Mouse (Mus musculus): Measurements from ENCODE around the gene Rcc1l.

The Rcc1l gene

DNA sequence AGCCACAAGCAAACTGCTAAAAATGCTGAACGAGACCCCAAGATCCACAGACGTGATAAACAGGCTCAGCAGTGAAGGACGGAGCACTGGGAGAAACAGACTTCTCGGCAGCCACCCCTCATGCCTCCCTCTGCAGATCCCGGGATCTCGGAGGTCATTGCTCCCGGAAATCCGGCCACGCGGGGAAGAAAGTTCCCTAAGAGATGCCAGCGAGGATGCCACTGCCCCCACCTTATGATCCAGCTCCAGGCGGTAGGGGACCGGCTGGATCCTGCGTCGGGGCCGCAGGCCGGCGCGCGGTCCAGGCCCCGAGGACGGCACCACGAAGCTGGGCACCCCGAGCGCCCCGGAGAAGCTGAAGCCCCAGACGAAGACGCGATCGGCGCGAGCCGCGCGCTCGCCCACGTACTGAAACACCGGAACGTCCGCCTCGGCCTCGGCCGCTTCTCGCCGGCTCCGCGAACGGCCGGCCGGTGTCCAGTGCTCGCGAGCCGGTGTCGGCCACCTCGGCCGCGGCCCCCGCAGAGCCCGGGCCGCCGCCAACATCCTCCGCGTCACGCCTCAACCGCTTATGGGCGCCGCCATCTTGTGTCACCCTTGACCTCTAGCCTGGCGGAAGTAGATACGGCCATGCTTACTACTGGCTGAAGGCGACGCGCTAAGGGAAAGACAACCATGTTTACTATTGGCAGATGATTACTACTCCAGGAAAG lies at the start of gene Rcc1l:
Rcc1l (minus strand) TSS at position 606 of the 713 bp plus-strand sequence.
- DNase-seq (ENCODE audit: low spot score in 2 of 2) = peak; percentile 87 to 88

DNA sequence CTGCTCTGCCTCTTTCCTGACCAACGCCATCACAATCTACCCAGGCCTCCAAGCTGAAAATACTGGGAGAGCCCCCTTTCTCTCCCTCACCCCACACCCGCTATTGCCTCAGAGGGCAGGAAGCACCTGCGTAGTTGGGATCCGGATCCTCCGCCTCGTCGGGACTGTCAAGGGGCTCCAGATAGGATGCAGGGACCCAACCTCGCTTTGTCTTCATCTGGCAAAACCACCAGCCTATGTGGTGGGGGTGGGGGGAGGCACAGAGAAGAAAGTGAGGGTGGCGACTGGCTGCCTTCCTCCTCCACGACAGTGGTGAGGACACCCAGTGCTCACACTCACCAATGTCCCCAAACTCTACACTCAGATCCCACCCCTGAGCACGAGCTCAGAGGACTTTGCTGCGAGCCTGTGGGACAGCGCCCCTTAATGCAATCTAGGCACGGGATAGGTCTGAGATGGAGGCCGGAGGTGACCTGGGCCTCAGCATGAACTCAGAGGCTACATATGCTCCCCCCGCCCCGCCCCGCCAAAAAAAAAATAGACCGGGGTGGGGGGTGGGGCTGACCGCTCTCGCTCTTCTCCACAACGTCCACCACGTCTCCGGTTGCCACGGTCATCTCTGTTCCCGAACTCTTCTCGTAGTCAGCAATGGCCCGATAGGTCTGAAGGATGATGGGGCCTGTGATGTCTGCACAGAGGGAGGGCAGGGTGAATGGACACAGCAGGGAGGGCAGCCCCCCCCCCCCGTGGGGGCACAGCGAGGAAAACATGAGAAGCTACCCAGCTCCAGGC lies 48.7 kb upstream of the Rcc1l start:
- DNase-seq (ENCODE audit: low spot score in 2 of 2) = no peak

DNA sequence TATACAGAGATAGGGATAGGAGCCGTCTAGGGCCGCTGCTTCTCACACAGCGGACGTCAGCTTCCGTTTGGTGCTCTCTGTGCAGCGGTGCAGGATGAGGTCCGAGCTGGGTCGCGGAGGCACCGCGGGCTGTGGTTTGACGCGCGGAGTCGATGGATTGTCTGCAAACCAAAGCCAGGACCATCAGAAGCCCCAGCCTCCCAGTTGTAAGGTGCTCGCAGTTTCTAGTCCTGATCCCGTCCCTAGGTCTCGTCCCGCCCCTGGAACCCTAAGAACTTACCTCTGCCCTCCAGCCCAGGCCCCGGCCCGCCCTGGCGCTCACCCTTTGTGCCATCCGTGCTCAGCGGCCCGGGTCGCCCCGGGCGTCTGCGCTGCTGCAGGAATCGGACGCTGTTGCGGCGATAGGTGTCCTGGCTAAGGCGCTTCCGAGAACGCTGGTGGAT lies 45.2 kb upstream of the Rcc1l start:
- DNase-seq (ENCODE audit: low spot score in 2 of 2) = no peak

DNA sequence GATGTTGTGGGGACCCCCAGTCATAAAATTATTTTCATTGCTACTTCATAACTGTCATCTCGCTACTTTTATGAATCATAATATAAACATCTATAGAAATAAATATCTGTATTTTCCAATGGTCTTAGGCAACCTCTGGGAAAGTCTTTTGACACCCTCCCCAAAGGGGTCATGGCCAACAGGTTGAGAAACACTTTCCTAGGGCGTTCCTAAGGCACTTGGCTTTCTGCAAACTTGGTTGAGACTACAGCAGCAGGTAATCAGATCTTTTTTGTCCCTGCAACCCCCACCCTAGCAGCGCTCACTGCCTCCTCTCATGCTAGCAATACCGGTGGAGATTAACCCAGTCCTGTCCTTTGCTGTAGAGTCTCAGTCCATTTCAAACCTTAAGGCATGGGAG lies 44.7 kb upstream of the Rcc1l start:
- DNase-seq (ENCODE audit: low spot score in 2 of 2) = no peak

DNA sequence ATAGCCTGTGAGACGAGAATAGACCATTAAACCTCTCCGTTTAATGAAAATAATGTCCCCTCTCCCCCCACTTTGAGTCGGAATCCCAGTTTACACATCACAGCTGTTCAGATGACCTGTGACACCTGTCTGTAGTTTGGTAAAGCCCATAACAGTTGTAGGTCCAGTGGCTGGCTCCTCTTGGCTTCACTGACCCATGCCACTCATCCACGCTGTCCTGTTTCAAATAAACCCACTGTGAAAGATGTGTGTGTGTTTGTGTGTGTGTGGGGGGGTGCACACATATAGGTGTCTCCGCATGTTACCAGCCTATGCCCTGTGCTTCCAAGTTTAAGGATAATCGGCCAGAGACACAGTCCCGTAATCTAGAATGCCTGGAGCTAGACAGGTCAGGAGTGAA lies 41.3 kb upstream of the Rcc1l start:
- DNase-seq (ENCODE audit: low spot score in 2 of 2) = no peak

DNA sequence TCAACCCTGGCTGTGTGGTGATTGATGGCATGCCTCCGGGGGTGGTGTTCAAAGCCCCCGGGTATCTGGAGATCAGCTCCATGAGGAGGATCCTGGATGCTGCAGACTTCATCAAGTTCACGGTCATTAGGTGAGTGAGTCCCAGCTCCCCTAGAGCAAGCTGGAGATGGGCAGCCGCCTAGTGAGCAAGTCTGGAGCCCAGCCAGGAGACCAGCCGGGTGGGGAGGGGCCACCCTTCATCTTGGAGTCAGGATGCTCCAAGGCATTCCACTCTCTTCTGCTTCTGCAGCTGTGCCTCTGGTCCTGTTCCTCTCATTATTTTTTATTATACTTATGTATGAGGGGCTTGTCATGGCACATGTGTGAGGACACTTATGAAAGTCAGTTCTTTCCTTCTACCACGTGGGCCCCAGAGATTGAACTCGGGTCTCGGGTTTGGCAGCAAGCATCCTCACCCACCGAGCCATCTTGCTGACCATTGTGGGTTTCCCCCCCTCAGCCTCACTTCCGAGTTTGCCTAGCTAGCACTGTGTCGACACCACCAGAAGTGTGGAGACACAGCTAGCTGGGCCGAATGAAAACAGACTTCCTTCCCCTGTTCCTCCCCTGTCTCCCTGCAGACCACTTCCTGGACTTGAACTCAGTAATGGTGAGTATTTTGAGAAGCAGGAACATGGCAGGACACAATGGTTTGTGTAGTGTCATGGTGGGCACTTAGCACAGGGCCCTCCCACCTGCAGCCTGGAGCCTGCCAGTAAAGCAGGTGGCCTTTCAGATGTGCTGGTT lies 37.6 kb upstream of the Rcc1l start:
- DNase-seq (ENCODE audit: low spot score in 2 of 2) = no peak

DNA sequence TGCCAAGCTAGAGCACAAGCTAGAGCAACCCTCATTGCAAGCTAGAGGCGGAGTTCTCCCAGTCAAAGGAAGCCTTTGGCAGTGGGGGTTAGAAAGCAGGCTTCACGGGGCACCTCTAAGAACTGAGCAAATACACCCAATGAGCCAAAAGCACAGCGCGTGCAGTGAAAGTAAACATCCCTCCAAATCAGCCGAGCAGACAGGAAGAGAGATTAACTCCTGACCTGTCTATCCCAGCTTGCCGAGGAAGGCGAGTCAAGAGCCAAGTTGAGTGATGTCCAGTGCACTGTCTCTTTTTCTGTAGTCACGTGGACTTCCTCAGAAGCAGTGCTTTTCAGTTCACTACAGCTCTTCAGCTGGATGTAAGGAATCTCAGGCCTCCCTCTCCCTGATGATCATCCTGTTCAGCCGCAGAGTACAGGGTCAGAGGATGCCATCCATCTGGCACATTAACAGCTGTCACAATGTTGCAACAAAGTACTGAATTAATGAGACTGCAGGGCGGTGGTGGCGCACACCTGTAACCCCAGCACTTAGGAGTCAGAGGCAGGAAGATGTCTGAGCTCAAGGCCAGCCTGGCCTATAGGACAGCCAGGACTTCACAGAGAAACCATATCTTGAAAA lies 33.5 kb upstream of the Rcc1l start:
- no peak for DNase-seq (ENCODE audit: low spot score in 2 of 2)

DNA sequence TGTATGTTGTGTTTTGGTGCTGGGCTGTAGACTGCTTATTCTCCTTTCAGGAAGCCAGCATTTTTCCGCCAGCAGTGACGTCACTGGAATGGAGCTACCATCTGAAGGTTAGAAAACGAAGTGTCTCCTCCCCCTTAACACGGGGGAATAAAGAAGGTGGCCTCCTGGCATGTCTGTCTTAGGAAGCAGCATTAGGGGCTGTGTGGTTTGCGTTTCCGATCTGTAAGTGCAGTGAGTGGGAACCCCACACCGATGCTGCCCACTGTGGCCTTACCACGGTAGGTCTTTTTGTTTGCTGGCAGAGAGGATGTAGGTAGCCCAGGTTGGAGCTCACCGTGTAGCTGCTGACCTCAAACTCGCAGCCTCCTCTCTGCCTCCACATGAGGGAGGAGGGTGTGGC lies 30.1 kb upstream of the Rcc1l start:
- no peak for DNase-seq (ENCODE audit: low spot score in 2 of 2)

DNA sequence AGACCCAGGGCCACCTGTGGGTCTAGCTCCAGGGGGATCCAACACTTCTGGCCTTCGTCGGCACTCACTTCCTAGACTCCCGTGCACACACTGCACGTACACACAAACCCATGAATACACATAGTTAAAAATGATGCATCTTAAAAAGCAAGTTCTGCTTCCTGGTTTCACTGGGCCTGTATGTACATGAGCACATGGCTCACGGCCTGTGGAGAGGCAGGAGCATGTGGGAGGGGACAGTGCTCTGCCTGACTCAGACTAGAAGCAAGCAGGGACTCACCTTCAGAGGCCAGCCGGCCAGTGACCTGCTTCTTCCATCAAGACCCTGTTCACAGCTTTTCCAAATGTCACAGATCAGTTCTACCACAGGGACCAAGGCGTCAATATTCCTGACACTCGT lies 17.1 kb upstream of the Rcc1l start:
- no peak for DNase-seq (ENCODE audit: low spot score in 2 of 2)

DNA sequence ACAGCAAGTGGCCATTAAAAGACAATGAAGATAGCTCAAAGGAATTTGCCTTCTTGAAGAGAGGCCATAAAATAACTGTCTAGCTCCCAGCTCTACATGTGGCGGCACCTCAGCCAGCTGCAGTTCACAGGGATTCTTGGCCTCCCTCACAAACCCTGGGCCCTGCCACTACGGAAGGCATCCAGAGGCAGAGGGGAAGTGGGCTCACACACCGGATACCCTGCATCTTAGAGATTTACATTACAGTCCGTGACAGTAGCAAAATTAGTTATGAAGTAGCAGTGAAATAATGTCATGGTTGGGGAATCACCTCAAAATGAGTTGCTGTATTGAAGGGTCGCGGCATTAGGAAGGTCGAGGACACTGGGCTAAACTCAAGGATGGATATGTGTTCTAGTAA lies 12.0 kb upstream of the Rcc1l start:
- no peak for DNase-seq (ENCODE audit: low spot score in 2 of 2)

DNA sequence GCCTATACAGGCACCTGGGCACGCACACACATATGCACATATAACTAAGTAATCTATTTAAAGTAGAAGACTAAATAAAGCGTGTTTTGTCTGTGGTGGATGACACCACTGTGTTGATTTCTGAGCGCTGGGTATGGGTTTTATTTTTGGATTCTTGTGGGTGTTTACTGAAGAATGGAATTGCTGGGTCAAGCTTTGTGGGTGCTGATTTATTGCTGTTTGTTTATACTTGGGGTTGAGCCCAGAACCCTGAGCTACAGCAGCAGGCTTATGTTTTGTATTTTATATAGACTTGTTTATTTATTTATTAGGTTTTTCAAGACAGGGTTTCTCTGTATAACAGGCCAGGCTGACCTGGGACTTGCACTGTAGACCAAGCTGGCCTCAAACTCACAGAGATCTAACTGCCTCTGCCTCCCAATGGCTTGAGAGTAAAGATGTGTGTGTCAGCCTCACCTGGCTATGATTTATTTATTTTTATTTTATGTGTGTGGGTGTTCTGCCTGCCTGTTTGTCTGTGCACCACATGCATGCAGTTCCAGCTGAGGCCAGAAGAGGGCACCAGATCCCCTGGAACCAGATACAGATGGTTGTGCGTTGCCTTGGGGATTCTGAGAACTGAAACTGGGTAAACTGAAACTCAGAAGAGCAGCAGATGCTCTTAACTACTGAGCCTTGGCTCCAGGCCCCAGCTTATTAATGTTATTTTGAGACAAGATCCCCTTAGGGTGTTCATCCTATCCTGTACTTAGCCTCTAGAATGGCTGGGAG lies 10.6 kb upstream of the Rcc1l start:
- DNase-seq (ENCODE audit: low spot score in 2 of 2) = peak; percentile 53 to 55

DNA sequence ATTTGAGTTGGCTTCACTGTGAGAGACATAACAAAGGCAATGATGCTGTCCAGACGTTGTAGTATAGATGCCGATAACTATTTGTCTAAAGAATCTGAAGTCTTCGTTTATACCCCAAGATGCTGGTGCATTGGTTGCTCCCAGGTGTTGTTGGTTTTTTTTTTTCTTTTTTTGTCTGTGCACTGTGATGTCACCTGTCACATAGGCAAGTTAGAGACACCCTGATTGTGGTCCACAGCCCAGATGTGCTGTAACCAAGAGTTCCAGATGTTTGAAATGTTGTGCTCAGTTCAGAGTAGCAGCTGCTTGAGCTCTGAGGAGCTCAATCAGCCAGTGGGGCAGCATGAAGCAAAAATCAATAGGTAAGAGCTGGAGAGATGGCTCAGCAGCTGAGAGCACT lies 9.5 kb upstream of the Rcc1l start:
- no peak for DNase-seq (ENCODE audit: low spot score in 2 of 2)

DNA sequence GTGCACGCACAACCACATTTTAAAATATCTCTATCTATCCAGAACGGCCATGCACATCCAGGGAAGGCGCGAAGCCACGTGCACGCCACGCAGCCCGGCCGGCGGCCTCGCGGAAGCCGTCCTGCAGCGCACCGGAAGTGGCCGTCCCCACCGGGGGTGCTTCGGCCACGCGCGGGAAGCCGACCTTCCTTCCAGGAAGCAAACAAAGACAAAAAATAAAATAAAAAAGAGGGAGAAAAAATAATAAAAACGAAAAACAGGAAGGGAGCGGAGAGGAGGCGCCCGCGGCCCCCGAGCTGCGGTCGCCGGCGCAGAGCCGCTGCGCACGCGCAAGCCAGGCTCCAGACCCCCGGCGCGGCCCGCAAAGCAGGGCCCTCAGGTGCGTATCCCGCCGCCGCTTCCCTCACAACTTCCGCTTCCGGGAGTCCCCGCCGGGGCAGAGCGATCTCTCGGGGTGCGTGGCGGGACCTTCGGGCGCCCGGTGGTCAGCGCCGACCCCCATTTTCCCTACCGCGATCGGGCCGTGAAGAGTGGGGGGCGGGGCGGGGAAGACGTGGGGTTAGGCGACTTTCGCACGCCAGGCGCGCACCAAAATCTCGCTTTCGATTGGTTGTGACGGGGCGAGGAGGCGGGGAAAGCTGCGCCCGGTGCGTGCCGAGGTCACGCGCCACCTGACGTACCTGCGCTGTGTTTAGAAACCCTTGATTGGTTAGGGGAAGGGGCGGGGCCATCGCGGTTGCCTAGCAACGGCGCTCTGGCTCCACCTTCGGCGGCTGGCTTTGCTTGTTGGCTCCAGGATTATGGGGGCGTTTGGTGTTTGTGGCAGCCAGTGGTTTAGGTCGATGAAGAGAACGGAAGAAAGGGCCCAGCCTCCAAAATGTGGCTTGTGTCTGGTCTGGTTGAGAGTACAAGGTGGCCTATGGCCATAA lies 7.6 kb upstream of the Rcc1l start, which contains the start of gene Gtf2ird2:
Gtf2ird2 (plus strand) TSS at position 140 of the 929 bp plus-strand sequence.
- peak; percentile 98 to 99 for DNase-seq (ENCODE audit: low spot score in 2 of 2)

DNA sequence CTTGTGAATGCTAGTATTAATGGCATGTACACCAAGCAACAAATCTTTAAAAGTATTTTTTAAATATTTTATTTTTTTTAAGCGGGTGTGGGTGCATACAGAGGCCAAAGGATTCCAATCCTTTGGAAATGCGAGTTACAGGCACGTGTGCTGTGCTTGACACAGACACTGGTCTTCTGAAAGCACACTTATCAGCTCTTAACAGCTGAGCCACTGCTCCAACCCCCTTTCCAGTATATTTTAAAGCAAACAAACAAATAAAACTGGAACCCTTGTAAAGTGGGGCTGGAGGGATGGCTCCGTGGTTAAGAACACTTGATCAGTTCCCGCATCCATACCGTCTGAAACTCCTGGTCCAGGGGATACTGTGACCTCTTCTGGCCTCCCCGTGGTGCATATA lies 6.6 kb upstream of the Rcc1l start:
- DNase-seq (ENCODE audit: low spot score in 2 of 2) = no peak

DNA sequence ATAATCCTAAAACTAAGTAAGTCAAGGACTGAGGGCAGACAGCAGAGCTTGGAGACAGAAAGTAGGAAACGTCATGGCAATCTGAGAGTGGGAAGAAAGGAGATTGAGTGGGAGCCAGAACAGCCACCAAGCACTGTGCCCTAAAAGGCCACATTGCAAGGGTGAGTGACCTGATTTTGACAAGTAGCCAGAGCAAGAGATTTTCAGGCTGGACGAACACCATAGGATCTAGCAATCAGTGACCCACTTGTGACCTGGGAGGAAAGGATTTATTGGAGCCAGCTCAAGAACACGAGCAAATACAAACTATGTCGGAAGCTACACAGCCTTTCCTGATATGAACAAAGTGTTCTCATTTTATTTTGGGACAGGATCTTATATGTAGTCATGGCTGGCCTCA lies 6.2 kb upstream of the Rcc1l start:
- no peak for DNase-seq (ENCODE audit: low spot score in 2 of 2)

DNA sequence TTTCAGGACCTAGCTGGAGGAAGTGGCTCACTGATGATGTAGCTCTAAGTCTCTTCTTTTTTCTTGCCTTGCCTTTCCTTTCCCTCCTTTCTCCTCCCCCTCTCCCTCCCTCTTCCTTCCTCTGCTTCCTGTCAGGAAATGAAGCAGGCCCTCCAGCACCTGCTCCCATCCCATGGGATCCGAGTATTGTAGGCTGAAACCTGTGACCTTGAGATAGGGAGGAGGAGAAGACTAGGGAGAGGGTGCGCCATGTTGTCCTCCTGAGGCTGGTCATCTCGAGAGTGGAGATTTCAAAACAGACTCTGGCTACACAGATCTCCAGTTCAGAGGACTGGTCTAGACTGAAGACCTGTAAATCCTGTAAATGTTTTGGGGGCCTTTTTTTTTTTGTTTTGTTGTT lies 5.6 kb upstream of the Rcc1l start:
- no peak for DNase-seq (ENCODE audit: low spot score in 2 of 2)

DNA sequence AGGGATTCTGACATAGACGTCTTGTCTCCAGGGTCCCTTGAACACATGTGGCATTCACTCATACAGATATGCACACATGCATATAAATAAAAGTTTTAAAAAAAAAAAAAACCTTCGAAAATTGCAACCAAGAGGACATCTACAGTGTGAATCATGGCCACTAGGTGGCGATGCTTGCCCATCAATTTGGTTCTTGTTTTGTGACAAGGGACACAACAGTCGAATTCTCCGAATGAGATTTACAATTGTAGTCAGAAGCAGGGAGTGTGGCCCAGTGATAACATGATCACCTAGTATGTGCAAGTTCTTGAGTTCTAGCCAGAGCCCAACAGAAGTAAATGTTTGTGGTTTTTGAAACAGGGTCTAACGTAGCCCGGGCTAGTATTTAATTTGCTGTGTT lies 3.3 kb upstream of the Rcc1l start:
- peak; percentile 91 to 94 for DNase-seq (ENCODE audit: low spot score in 2 of 2)

DNA sequence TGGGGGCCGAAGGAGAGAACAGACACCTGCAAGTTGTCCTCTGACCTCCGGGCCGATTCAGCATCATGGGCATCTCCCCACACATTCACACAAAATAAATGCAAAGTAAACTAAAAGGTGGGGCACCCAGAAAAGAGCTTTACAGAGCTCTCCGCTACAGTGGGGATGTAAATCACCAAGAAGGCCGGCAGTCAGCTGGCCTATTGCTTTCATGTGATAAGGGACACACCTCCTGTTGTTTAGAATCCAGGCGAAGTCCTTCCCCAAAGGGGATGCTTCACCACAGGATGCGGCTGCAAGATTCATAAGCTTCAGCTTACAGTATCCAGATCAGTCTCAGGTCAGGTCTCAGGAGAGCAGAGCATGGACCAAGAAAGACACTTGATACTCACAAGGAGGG lies 2.0 kb upstream of the Rcc1l start:
- DNase-seq (ENCODE audit: low spot score in 2 of 2) = no peak

DNA sequence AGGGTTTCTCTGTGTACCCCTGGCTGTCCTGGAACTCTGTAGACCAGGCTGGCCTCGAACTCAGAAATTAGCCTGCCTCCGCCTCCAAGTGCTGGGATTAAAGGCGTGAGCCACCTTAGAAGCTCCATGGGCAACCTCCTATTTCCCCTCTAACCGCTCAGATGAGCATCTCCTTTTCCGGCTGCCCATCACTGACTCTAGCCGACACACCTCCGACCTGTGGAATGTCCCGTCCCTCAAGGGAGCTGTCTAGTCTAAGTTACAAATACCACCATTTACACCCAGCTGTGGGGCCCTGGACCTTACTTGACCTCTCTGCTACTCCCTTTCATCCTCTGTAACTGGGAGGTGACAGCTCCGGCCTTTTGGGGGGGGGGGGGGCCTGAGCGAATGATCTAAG lies 878 bp downstream of the Rcc1l start:
- no peak for DNase-seq (ENCODE audit: low spot score in 2 of 2)

DNA sequence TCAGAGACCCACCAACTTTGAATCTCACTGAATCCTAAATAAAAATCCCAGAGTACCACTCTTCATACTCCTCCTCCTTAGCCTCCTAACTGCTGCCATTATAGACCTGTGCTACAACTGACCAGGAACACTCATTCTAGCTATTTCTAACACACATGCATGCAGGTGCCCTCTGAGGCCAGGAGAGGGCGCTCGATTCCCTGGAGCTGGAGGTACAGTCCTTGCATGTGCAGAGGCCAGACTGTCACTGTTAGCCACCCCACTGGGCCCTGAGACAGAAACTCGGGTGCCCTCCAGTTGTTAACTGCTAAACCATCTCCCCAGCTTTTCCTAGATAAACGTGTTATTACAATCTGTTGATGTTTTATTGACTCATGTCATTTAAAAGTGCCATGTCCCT lies 3.4 kb downstream of the Rcc1l start:
- DNase-seq (ENCODE audit: low spot score in 2 of 2) = no peak

Measured in right cerebral cortex, adult 2 months (tissue).